Mouse (Mus musculus): ENCODE data around the gene Fkbp2.

The Fkbp2 gene

GRCm38 (mm10) chr19:6970460-6971085 lies 9.7 kb downstream of the Fkbp2 start:
- Histone ChIP-seq H3K4me3 (replicated peaks; ENCODE audit: low read length) (peak overlapping the region; percentile 90), H3K4me1 (replicated peaks; ENCODE audit: low read depth, low read length) (peaks cover 82% of the 10 kb centered on the region), H3K9me3 (ENCODE audit: low read length) (no peaks in the 10 kb centered on the region), H3K36me3 (ENCODE audit: insufficient read depth, low read length) (peaks cover 22% of the 10 kb centered on the region), H3K27me3 (ENCODE audit: insufficient read depth, low read length) (no peaks in the 10 kb centered on the region)
- TF ChIP-seq CTCF (conservative IDR thresholded peaks at IDR 0.05; ENCODE audit: low read length) (no peak), NANOG (IDR thresholded peaks at IDR 0.05; ENCODE audit: borderline replicate concordance, low read length) (no peak; the same call in 1 of the 2 replicates), POU5F1 (IDR thresholded peaks at IDR 0.05; ENCODE audit: borderline replicate concordance, low read length) (no peak)

GRCm38 (mm10) chr19:6969665-6970381 lies 10.5 kb downstream of the Fkbp2 start:
- peak; percentile 22 for TF ChIP-seq CTCF (conservative IDR thresholded peaks at IDR 0.05; ENCODE audit: low read length)
- no peak for TF ChIP-seq POU5F1 (IDR thresholded peaks at IDR 0.05; ENCODE audit: borderline replicate concordance, low read length)
- Histone ChIP-seq H3K4me1 (replicated peaks; ENCODE audit: low read depth, low read length) (peaks cover 89% of the 10 kb centered on the region), H3K4me3 (replicated peaks; ENCODE audit: low read length) (peak overlapping the region; percentile 90), H3K27me3 (ENCODE audit: insufficient read depth, low read length) (no peaks in the 10 kb centered on the region), H3K9me3 (ENCODE audit: low read length) (no peaks in the 10 kb centered on the region), H3K36me3 (ENCODE audit: insufficient read depth, low read length) (peaks cover 30% of the 10 kb centered on the region)

- Histone ChIP-seq H3K9me3 (ENCODE audit: low read length) (no peaks in the 10 kb centered on the region), H3K36me3 (ENCODE audit: insufficient read depth, low read length) (peaks cover 35% of the 10 kb centered on the region), H3K4me3 (replicated peaks; ENCODE audit: low read length) (peak overlapping the region; percentile 90), H3K27me3 (ENCODE audit: insufficient read depth, low read length) (no peaks in the 10 kb centered on the region), H3K4me1 (replicated peaks; ENCODE audit: low read depth, low read length) (peaks cover 95% of the 10 kb centered on the region)
- no peak for TF ChIP-seq CTCF (conservative IDR thresholded peaks at IDR 0.05; ENCODE audit: low read length)
- no peak for TF ChIP-seq NANOG (IDR thresholded peaks at IDR 0.05; ENCODE audit: borderline replicate concordance, low read length)
Measured at GRCm38 (mm10) chr19:6969291-6969664, 11.0 kb downstream of the Fkbp2 start.

- peaks cover 96% of the 10 kb centered on the region for H3K4me1 ChIP-seq (replicated peaks; ENCODE audit: low read depth, low read length)
- peak overlapping the region; percentile 90 for H3K4me3 ChIP-seq (replicated peaks; ENCODE audit: low read length)
- no peaks in the 10 kb centered on the region for H3K27me3 ChIP-seq (ENCODE audit: insufficient read depth, low read length)
- no peaks in the 10 kb centered on the region for H3K9me3 ChIP-seq (ENCODE audit: low read length)
- peaks cover 41% of the 10 kb centered on the region for H3K36me3 ChIP-seq (ENCODE audit: insufficient read depth, low read length)
- no peak for TF ChIP-seq POU5F1 (IDR thresholded peaks at IDR 0.05; ENCODE audit: borderline replicate concordance, low read length)
- no peak for TF ChIP-seq CTCF (conservative IDR thresholded peaks at IDR 0.05; ENCODE audit: low read length)
- no peak for TF ChIP-seq NANOG (IDR thresholded peaks at IDR 0.05; ENCODE audit: borderline replicate concordance, low read length)
Measured at GRCm38 (mm10) chr19:6968491-6969271, 11.6 kb downstream of the Fkbp2 start.

- no peak for TF ChIP-seq CTCF (conservative IDR thresholded peaks at IDR 0.05; ENCODE audit: low read length)
- no peak for TF ChIP-seq POU5F1 (IDR thresholded peaks at IDR 0.05; ENCODE audit: borderline replicate concordance, low read length)
- TF ChIP-seq NANOG (IDR thresholded peaks at IDR 0.05; ENCODE audit: borderline replicate concordance, low read length) = no peak
- peaks cover 74% of the 10 kb centered on the region for H3K4me1 ChIP-seq (replicated peaks; ENCODE audit: low read depth, low read length)
Measured at GRCm38 (mm10) chr19:6956461-6956860, 23.8 kb downstream of the Fkbp2 start.

GRCm38 (mm10) chr19:6955424-6955823 lies 24.9 kb downstream of the Fkbp2 start:
- peak overlapping the region; percentile 57 for H3K4me3 ChIP-seq (replicated peaks; ENCODE audit: low read length)
- H3K9me3 ChIP-seq (ENCODE audit: low read length) = no peaks in the 10 kb centered on the region
- TF ChIP-seq CTCF (conservative IDR thresholded peaks at IDR 0.05; ENCODE audit: low read length) (no peak), POU5F1 (IDR thresholded peaks at IDR 0.05; ENCODE audit: borderline replicate concordance, low read length) (no peak), NANOG (IDR thresholded peaks at IDR 0.05; ENCODE audit: borderline replicate concordance, low read length) (no peak)
- H3K36me3 ChIP-seq (ENCODE audit: insufficient read depth, low read length) = peaks cover 78% of the 10 kb centered on the region
- H3K27me3 ChIP-seq (ENCODE audit: insufficient read depth, low read length) = no peaks in the 10 kb centered on the region
- peaks cover 78% of the 10 kb centered on the region for H3K4me1 ChIP-seq (replicated peaks; ENCODE audit: low read depth, low read length)

More at GRCm38 (mm10) chr19:6956461-6956860, 23.8 kb downstream of the Fkbp2 start:
- H3K36me3 ChIP-seq (ENCODE audit: insufficient read depth, low read length) = peaks cover 88% of the 10 kb centered on the region
- H3K9me3 ChIP-seq (ENCODE audit: low read length) = no peaks in the 10 kb centered on the region
- H3K27me3 ChIP-seq (ENCODE audit: insufficient read depth, low read length) = no peaks in the 10 kb centered on the region
- 0 out of 2 replicates have a peak overlapping the region, but pooled peaks have one; percentile 17 for H3K4me3 ChIP-seq (replicated peaks; ENCODE audit: low read length)

GRCm38 (mm10) chr19:6954046-6954445 lies 26.3 kb downstream of the Fkbp2 start:
- peaks cover 73% of the 10 kb centered on the region for H3K36me3 ChIP-seq (ENCODE audit: insufficient read depth, low read length)
- no peak overlapping the region for H3K4me3 ChIP-seq (replicated peaks; ENCODE audit: low read length)
- H3K27me3 ChIP-seq (ENCODE audit: insufficient read depth, low read length) = no peaks in the 10 kb centered on the region
- H3K4me1 ChIP-seq (replicated peaks; ENCODE audit: low read depth, low read length) = peaks cover 86% of the 10 kb centered on the region
- H3K9me3 ChIP-seq (ENCODE audit: low read length) = no peaks in the 10 kb centered on the region
- no peak for TF ChIP-seq NANOG (IDR thresholded peaks at IDR 0.05; ENCODE audit: borderline replicate concordance, low read length)
- peak; percentile 30; the same call in 1 of the 2 replicates for TF ChIP-seq CTCF (conservative IDR thresholded peaks at IDR 0.05; ENCODE audit: low read length)
- no peak for TF ChIP-seq POU5F1 (IDR thresholded peaks at IDR 0.05; ENCODE audit: borderline replicate concordance, low read length)

- Histone ChIP-seq H3K9me3 (ENCODE audit: low read length) (no peaks in the 10 kb centered on the region), H3K36me3 (ENCODE audit: insufficient read depth, low read length) (peaks cover 61% of the 10 kb centered on the region), H3K4me1 (replicated peaks; ENCODE audit: low read depth, low read length) (peaks cover 86% of the 10 kb centered on the region), H3K4me3 (replicated peaks; ENCODE audit: low read length) (peak overlapping the region; percentile 88), H3K27me3 (ENCODE audit: insufficient read depth, low read length) (no peaks in the 10 kb centered on the region)
- TF ChIP-seq POU5F1 (IDR thresholded peaks at IDR 0.05; ENCODE audit: borderline replicate concordance, low read length) = no peak
- no peak for TF ChIP-seq CTCF (conservative IDR thresholded peaks at IDR 0.05; ENCODE audit: low read length)
- no peak for TF ChIP-seq NANOG (IDR thresholded peaks at IDR 0.05; ENCODE audit: borderline replicate concordance, low read length)
Measured at GRCm38 (mm10) chr19:6952712-6953037, 27.6 kb downstream of the Fkbp2 start.
